Mouse (Mus musculus) heart, postnatal 0 days (tissue): ENCODE results near the gene Kif21b. TPM values are rescaled to one million over a fixed set of nuclear protein-coding genes. Genes with fewer than 3 reads are reported as not detected.
A peak's percentile ranks its signal among the peaks of the same experiment; 100 is the strongest.

Experiments
- ATAC-seq: fragments of 200-750 bp; cut with Nextera tagmentation; 2 replicates; pipeline ENCODE4 v1.8.0; 2017; ENCODE audit warnings: low read depth, moderate number of reproducible peaks, moderate library complexity; ENCODE audit not compliant: insufficient read depth
- DNase-seq: peaks from one replicate; pipeline ENCODE4 v3.0.0-alpha.2; 2016; ENCODE audit warnings: low spot score
- H3K27ac ChIP-seq: fragments of 300-500 bp; sonication (generic); 2 replicates; pipeline ENCODE4 v1.5.1; 2014; ENCODE audit warnings: low read depth, mild to moderate bottlenecking
- H3K27me3 ChIP-seq: fragments of 300-500 bp; sonication (generic); 2 replicates; pipeline ENCODE4 v1.6.1; 2014; ENCODE audit warnings: low read length, mixed read lengths; ENCODE audit not compliant: control insufficient read depth, insufficient read depth
- H3K36me3 ChIP-seq: fragments of 300-500 bp; sonication (generic); replicated peaks from 2 replicates; pipeline ENCODE4 v1.6.1; 2014; ENCODE audit warnings: low read length, mixed read lengths; ENCODE audit not compliant: control insufficient read depth, insufficient read depth
- H3K4me1 ChIP-seq: fragments of 300-500 bp; sonication (generic); 2 replicates; pipeline ENCODE4 v1.6.1; 2014; ENCODE audit warnings: antibody characterized with exemption; ENCODE audit not compliant: control insufficient read depth, insufficient read depth
- H3K4me2 ChIP-seq: fragments of 300-500 bp; sonication (generic); 2 replicates; pipeline ENCODE4 v1.6.1; 2014; ENCODE audit warnings: low read depth, mild to moderate bottlenecking, low read length, moderate library complexity
- H3K4me3 ChIP-seq: fragments of 300-500 bp; sonication (generic); 2 replicates; pipeline ENCODE4 v1.5.1; 2014; ENCODE audit warnings: low read depth, low read length
- H3K9ac ChIP-seq: fragments of 300-500 bp; sonication (generic); replicated peaks from 2 replicates; pipeline ENCODE4 v1.6.1; 2014; ENCODE audit warnings: low read depth, low read length, mixed read lengths
- H3K9me3 ChIP-seq: fragments of 300-500 bp; sonication (generic); replicated peaks from 2 replicates; pipeline ENCODE4 v1.6.1; 2016; ENCODE audit warnings: low read length; ENCODE audit not compliant: control insufficient read depth
- CTCF ChIP-seq: IDR thresholded peaks from 2 replicates; pipeline ENCODE4 v1.5.1; 2016; ENCODE audit warnings: antibody characterized with exemption, control low read depth, low read depth
- EP300 ChIP-seq: IDR thresholded peaks from 2 replicates; pipeline ENCODE4 v1.6.1; 2016; ENCODE audit warnings: antibody characterized with exemption, low read depth
- WGBS: fragments of 180-500 bp; shearing (Covaris S2); extraction: QIAGEN DNeasy Blood & Tissue Kit; methylation state at CpG from one replicate; pipeline ENCODE4 v1.1.7; 2014; 5-methylcytosine and 5-hydroxymethylcytosine counted together
- polyA plus RNA-seq: library from polyadenylated mRNA; unstranded; fragments of >200 nt; fragmentation: Nextera tagmentation; extraction: Ambion mirVana; gene quantifications from 2 replicates; pipeline ENCODE4 v1.2.1, GENCODE M21; 2015
- total RNA-seq: library from RNA; depleted of rRNA; stranded (reverse); fragments of >200 nt; gene quantifications from 2 replicates; pipeline ENCODE4 v1.2.3, GENCODE M21; 2014; ENCODE audit warnings: low replicate concordance

Gene Kif21b
- total and polyA plus RNA-seq, 2 experiments from 2014 or later = 0.26 to 0.38 TPM

DNA sequence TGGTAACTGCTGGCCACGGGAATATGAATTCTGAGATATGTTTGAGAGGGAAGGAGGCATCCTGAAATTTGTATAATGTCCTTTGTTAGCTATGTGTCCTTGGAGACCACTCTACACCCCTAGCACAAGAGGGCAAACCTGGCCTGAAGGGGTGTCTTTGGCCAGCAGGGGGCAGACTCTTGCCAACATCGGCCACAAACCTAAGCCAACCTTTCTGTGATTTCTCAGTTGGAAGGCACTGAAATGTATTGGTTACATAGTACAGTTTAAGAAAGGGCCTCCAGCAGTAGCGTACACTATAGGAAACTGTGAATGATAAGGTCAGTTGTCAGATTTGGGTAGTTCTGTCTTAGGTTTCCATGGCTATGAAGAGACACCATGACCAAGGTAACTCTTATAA is 15.0 kb upstream of the Kif21b start:
- no peak overlapping the region for H3K27ac ChIP-seq
- 11% methylated on average over 3 of the region's 3 CpGs for WGBS
- H3K27me3 ChIP-seq = no peaks in the 10 kb centered on the region
- H3K4me3 ChIP-seq = no peak overlapping the region
- H3K9ac ChIP-seq = no peak overlapping the region
- no peak overlapping the region for H3K4me2 ChIP-seq
- H3K9me3 ChIP-seq = no peaks in the 10 kb centered on the region
- ATAC-seq (peak; percentile 14; the same call in 1 of the 2 replicates), DNase-seq (peak; percentile 24)
- no peaks in the 10 kb centered on the region for H3K36me3 ChIP-seq
- no peak for TF ChIP-seq EP300
- peak; percentile 67 for TF ChIP-seq CTCF
- H3K4me1 ChIP-seq = no peaks in the 10 kb centered on the region

DNA sequence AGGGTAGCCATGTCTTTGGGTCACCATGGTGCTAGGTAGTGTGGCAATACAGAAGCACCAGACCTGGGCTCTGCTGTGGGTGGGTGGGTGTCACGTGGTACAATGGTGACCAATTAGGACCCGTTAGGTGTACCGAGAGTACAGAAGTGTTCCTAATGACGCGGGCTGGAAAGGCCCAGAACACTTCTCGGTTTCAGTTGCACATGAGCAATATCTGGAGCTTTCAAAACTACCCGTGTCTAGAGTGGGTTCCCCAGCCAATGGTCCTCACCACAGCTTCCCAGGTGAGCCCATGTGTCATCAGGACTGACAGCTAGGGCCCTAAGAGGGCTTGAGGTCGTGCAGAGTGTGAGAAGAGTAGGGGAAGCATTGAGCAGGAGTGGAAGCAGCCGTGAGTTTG is 14.1 kb upstream of the Kif21b start:
- H3K4me3 ChIP-seq = no peak overlapping the region
- no peak overlapping the region for H3K9ac ChIP-seq
- no peak overlapping the region for H3K4me2 ChIP-seq
- WGBS = 81% methylated on average over 9 of the region's 9 CpGs
- H3K27ac ChIP-seq = no peak overlapping the region
- no peak for ATAC-seq
- no peaks in the 10 kb centered on the region for H3K36me3 ChIP-seq
- H3K27me3 ChIP-seq = no peaks in the 10 kb centered on the region
- TF ChIP-seq EP300 (no peak), CTCF (no peak)
- no peak for DNase-seq
- no peaks in the 10 kb centered on the region for H3K4me1 ChIP-seq
- no peaks in the 10 kb centered on the region for H3K9me3 ChIP-seq

DNA sequence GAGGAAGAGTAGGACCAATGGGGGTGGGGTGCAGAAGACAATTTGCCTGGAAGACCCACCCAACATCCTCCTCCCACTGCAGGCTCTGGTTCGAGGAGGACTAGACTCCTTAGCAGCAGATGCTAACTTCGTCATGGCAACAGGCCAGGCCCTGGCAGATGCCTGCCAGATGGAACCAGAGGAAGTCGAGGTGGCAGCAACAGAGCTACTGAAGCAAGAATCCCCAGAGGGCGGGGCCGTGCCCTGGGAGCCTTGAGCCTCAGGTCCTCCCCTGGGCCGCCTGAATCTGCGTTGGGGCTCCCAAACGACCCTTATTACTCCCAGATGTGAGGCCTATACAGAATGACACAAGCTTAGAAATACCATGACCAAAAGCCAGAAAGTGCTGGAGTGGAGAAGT is 12.3 kb upstream of the Kif21b start:
- H3K4me1 ChIP-seq = no peaks in the 10 kb centered on the region
- no peak overlapping the region for H3K4me3 ChIP-seq
- H3K4me2 ChIP-seq = no peak overlapping the region
- DNase-seq (no peak), ATAC-seq (no peak)
- no peak for TF ChIP-seq EP300
- no peak for TF ChIP-seq CTCF
- H3K27me3 ChIP-seq = no peaks in the 10 kb centered on the region
- no peaks in the 10 kb centered on the region for H3K9me3 ChIP-seq
- no peak overlapping the region for H3K27ac ChIP-seq
- no peak overlapping the region for H3K9ac ChIP-seq
- no peaks in the 10 kb centered on the region for H3K36me3 ChIP-seq
- WGBS = 47% methylated on average over 8 of the region's 8 CpGs

- Histone ChIP-seq H3K9me3 (no peaks in the 10 kb centered on the region), H3K36me3 (no peaks in the 10 kb centered on the region), H3K27ac (no peak overlapping the region), H3K4me3 (no peak overlapping the region), H3K27me3 (no peaks in the 10 kb centered on the region), H3K4me2 (no peak overlapping the region), H3K4me1 (no peaks in the 10 kb centered on the region), H3K9ac (no peak overlapping the region)
- ATAC-seq (no peak), DNase-seq (no peak)
- TF ChIP-seq CTCF (no peak), EP300 (no peak)
- 81% methylated on average over 7 of the region's 7 CpGs for WGBS
These were observed 11.5 kb upstream of the Kif21b start for GRCm38 (mm10) chr1:136119571-136120262.

DNA sequence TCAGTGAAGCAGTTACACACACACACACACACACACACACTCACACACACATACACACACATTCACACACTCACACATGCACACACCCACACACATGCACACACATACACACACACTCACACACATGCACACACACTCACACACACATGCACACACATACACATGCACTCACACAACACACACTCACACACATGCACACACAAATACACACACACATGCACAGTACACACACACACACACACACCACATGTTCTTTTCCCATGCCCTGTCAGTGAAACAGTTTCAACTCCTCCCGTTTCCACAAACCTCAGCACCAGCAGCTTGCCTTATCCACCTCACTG is 11.0 kb upstream of the Kif21b start:
- Histone ChIP-seq H3K9ac (no peak overlapping the region), H3K27me3 (no peaks in the 10 kb centered on the region), H3K4me1 (no peaks in the 10 kb centered on the region), H3K4me2 (no peak overlapping the region), H3K9me3 (no peaks in the 10 kb centered on the region), H3K4me3 (no peak overlapping the region), H3K27ac (no peak overlapping the region), H3K36me3 (no peaks in the 10 kb centered on the region)
- ATAC-seq = no peak
- no peak for TF ChIP-seq EP300
- no peak for TF ChIP-seq CTCF
- DNase-seq = no peak
- WGBS = 58% methylated on average over 1 of the region's 1 CpGs

DNA sequence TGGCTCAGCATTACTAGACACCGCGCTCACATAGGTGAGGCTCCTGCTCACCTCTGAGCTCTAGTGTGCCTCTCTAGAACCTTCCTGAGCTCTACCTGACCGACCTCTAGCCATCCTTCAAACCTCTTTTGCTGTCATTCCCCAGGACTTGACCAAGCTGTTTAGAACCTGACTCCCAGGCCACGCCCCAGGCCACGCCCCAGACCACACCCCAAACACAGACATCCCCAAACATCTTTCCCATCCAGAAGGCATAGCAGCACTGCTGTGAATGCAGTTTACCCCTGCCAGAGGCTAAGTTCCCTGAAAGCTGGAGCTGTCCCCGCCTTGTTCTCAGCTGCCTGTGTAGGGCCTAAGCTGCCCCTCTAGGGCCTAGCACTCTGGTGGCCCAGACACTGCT is 10.4 kb upstream of the Kif21b start:
- Histone ChIP-seq H3K9me3 (no peaks in the 10 kb centered on the region), H3K4me3 (no peak overlapping the region), H3K9ac (no peak overlapping the region), H3K4me1 (no peaks in the 10 kb centered on the region), H3K27ac (no peak overlapping the region), H3K4me2 (no peak overlapping the region), H3K36me3 (no peaks in the 10 kb centered on the region), H3K27me3 (no peaks in the 10 kb centered on the region)
- no peak for ATAC-seq
- WGBS = 60% methylated on average over 6 of the region's 6 CpGs
- DNase-seq = no peak
- no peak for TF ChIP-seq CTCF
